Mouse (Mus musculus) CH12.LX (cell line): ENCODE results near the gene AI464131.

Source experiments
- CTCF ChIP-seq, 2 experiments: IDR thresholded peaks in 1 of 2; conservative IDR thresholded peaks in 1 of 2; 2 replicates each; pipeline ENCODE4 v1.5.1; 2011 to 2012; ENCODE audit warnings: low read depth in 2 of 2, low read length in 2 of 2, improper control_type of control experiment in 1 of 2, inconsistent platforms in 1 of 2, mild to moderate bottlenecking in 1 of 2, moderate library complexity in 1 of 2
- ELF1 ChIP-seq: IDR thresholded peaks from 2 replicates; pipeline ENCODE4 v1.6.1; 2014; ENCODE audit warnings: low read depth, mild to moderate bottlenecking, inconsistent platforms, low read length, improper control_type of control experiment
- EP300 ChIP-seq: IDR thresholded peaks from 2 replicates; pipeline ENCODE4 v1.6.1; 2011; ENCODE audit warnings: low read length, improper control_type of control experiment
- MAX ChIP-seq: IDR thresholded peaks from 2 replicates; pipeline ENCODE4 v1.6.1; 2011; ENCODE audit warnings: low read length, improper control_type of control experiment
- MYC ChIP-seq: IDR thresholded peaks from 2 replicates; pipeline ENCODE4 v1.6.1; 2011; ENCODE audit warnings: low read depth, mild to moderate bottlenecking, improper control_type of control experiment, low read length
- NELFE ChIP-seq: IDR thresholded peaks from 2 replicates; pipeline ENCODE4 v1.6.1; 2011; ENCODE audit warnings: low read depth, low read length, improper control_type of control experiment
- NRF1 ChIP-seq: IDR thresholded peaks from 2 replicates; pipeline ENCODE4 v1.6.1; 2014; ENCODE audit warnings: low read depth, mild to moderate bottlenecking, inconsistent platforms, low read length, improper control_type of control experiment, moderate library complexity
- POLR2A ChIP-seq: IDR thresholded peaks from 2 replicates; pipeline ENCODE4 v1.6.1; 2011; ENCODE audit warnings: low read depth, mild to moderate bottlenecking, improper control_type of control experiment, low read length
- SIN3A ChIP-seq: IDR thresholded peaks from 2 replicates; pipeline ENCODE4 v1.6.1; 2012; ENCODE audit warnings: low read length, improper control_type of control experiment, inconsistent platforms
- SMC3 ChIP-seq: IDR thresholded peaks from 2 replicates; pipeline ENCODE4 v1.6.1; 2011; ENCODE audit warnings: low read depth, low read length, improper control_type of control experiment
- UBTF ChIP-seq: IDR thresholded peaks from 2 replicates; pipeline ENCODE4 v1.6.1; 2012; ENCODE audit warnings: low read depth, mild to moderate bottlenecking, inconsistent platforms, low read length, improper control_type of control experiment, moderate library complexity
- ZC3H11A ChIP-seq: IDR thresholded peaks from 2 replicates; pipeline ENCODE4 v1.6.1; 2012; ENCODE audit warnings: low read depth, mild to moderate bottlenecking, inconsistent platforms, low read length, improper control_type of control experiment

- TF ChIP-seq POLR2A (no peak), ZC3H11A (no peak), NRF1 (no peak), MAX (no peak), EP300 (no peak), NELFE (no peak), CTCF (conservative IDR thresholded peaks at IDR 0.05 in 1 of 2, IDR thresholded peaks at IDR 0.05 in 1 of 2; ENCODE audit: low read depth in 2 of 2, low read length in 2 of 2) (no peak), SMC3 (no peak), SIN3A (no peak), ELF1 (no peak), UBTF (no peak), MYC (no peak)
Observed at GRCm38 (mm10) chr4:41497995-41498845, 4.7 kb downstream of the AI464131 start.
